Mouse (Mus musculus) heart, postnatal 25 days (tissue): ENCODE measurements at regions not wholly inside any gene's neighbourhood (a gene's known extent, or its start where the extent isn't known, plus 50 kb on each side); places are given as distances from the start of the nearest gene placed in this dataset.

Experiments used
- DNase-seq: peaks from one replicate; pipeline ENCODE4 v3.0.0; 2022; ENCODE audit warnings: low spot score
- intact Hi-C: fragments of 180-260 bp; cut with DNase I; formaldehyde crosslinking; loops from one replicate; pipeline ENCODE4 v1.15.1; 2025

- intact Hi-C loops, result no loop called here
- DNase-seq, result no peak
These were observed 71.0 kb upstream of the Twist2 start for GRCm38 (mm10) chr1:91730281-91730680.

GRCm38 (mm10) chr1:91731703-91732102, 69.6 kb upstream of the Twist2 start:
- no peak for DNase-seq
- intact Hi-C loops, result no loop called here

DNA sequence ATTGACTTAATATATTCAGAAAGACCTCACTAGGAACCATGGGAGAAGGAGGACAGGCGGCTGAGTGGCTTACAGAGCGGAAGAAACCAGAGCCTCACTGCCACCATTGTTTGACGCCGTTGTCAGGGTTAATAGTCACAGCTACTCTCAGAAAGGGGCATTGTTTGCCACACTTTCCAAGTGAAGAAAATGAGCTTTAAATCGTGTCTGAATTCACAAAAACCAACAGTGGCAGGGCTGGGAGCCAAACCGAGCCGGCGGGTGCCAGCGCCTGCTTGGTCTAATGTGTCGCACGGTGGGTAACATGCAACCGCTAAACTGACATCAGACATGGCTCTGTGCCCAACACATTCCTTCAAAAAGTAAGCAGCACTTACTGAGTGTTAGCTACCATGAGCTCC, 68.8 kb upstream of the Twist2 start:
- intact Hi-C loops, result no loop called here
- no peak for DNase-seq

- intact Hi-C loops, result no loop called here
- no peak for DNase-seq
These were observed 66.5 kb upstream of the Twist2 start for GRCm38 (mm10) chr1:91734731-91735130.

DNA sequence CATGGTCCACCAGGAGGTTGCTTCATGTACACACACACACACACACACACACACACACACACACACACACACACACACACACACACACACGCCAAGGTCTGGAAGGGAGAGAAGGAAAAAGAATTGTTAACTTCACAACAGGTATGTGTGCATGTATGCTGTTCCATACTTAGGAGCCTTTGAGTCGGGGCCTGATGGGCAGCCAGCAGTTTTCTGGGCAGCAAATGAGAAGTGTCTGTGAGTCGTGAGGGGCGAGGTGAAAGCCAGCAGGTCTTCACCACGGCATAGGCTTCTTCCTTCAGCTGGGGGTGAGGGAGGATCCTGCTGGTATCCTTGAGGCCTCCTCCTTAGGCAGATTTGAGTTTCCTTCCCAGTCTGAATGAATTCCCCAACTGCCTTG, 65.8 kb upstream of the Twist2 start:
- no peak for DNase-seq
- intact Hi-C loops, result no loop called here

DNA sequence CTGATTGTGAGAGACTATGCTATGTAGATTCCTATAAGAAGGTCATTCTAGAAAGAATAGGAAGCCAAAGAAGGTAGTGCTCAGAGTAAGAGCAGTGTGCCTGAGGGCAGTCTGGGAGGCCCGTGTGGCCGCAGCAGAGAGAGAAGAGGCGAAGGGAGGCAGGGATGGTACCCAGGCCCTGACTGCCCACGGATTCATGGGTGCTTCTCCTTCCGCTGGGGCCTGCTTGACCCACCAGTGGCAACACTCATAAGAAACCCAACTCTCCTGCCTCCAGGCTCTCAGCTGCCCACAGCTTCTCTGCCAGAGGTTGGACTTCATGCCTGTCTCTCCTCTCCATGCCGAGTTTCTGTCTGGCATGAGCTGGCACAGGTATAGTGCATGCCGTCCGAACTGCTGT, 60.6 kb upstream of the Twist2 start:
- DNase-seq, result no peak
- intact Hi-C loops, result no loop called here

GRCm38 (mm10) chr1:91742031-91742430, 59.2 kb upstream of the Twist2 start:
- DNase-seq, result no peak
- intact Hi-C loops, result no loop called here

- no peak for DNase-seq
- intact Hi-C loops, result no loop called here
These were observed 58.3 kb upstream of the Twist2 start for GRCm38 (mm10) chr1:91742914-91743313.

- intact Hi-C loops, result no loop called here
- no peak for DNase-seq
These were observed 57.2 kb upstream of the Twist2 start for GRCm38 (mm10) chr1:91744076-91744475.

GRCm38 (mm10) chr1:91744701-91745100, 56.6 kb upstream of the Twist2 start:
- DNase-seq, result no peak
- intact Hi-C loops, result no loop called here

GRCm38 (mm10) chr1:91747583-91747982, 53.7 kb upstream of the Twist2 start:
- intact Hi-C loops, result no loop called here
- no peak for DNase-seq
